Mouse (Mus musculus): ENCODE data around the gene Scrt2.

DNA sequence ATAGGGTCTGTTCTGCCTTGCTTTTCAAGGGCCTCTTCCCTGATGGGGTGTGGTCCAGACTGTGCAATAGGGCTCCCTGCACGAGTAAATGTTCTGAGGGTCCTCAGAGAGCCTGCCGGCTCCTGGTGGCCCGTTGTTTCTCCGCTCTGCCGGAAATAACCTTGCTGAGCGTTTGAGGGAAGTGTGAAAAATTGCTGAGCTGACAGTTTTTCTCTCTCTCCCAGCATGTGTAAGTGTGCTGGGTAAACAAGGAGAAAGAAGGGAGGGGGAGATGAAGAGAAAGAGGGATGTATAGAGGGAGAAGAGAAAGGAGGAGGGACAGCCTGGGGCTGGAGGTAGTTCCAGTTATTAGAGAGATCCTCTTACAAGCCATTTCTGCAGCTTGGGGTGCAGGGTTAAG lies 3.0 kb downstream of the Scrt2 start:
- TF ChIP-seq GATA1 (IDR thresholded peaks at IDR 0.05; ENCODE audit: low read length) (no peak), TAL1 (IDR thresholded peaks at IDR 0.05; ENCODE audit: low read length) (no peak)

Data from erythroblast, embryonic 14.5 days (primary cell).